Mouse (Mus musculus) kidney, adult 18-20 months (tissue): ENCODE measurements around the gene Rnaset2a.
"Not testable (repeated sequence)": the region's sequence is repeated elsewhere in the genome, so short reads cannot be mapped to it uniquely, and the experiment has no call there.

Experiments used
- DNase-seq: peaks from one replicate; pipeline ENCODE4 v3.0.0; 2021

Rnaset2a gene

GRCm38 (mm10) chr17:8147439-8148316 lies at the start of gene Rnaset2a, which contains the start of gene Gm49673:
TSS of gene Rnaset2a (minus strand) at chr17:8148097.
TSS of gene Gm49673 (minus strand) at chr17:8147788.
- peak; percentile 61 for DNase-seq

- DNase-seq: no peak
These were observed 49.8 kb upstream of the Rnaset2a start for GRCm38 (mm10) chr17:8197652-8198051.

GRCm38 (mm10) chr17:8195685-8196376 lies 47.9 kb upstream of the Rnaset2a start:
- no peak for DNase-seq

GRCm38 (mm10) chr17:8193678-8194077 lies 45.8 kb upstream of the Rnaset2a start:
- DNase-seq: no peak

- no peak for DNase-seq
These were observed 36.3 kb upstream of the Rnaset2a start for GRCm38 (mm10) chr17:8184217-8184616.

- DNase-seq: no peak
These were observed 35.9 kb upstream of the Rnaset2a start for GRCm38 (mm10) chr17:8183815-8184214.

GRCm38 (mm10) chr17:8177090-8177489 lies 29.2 kb upstream of the Rnaset2a start:
- no peak for DNase-seq

- no peak for DNase-seq
These were observed 23.2 kb upstream of the Rnaset2a start for GRCm38 (mm10) chr17:8171081-8171480.

- DNase-seq: no peak
These were observed 22.4 kb upstream of the Rnaset2a start for GRCm38 (mm10) chr17:8170331-8170730.

- DNase-seq: peak; percentile 47
These were observed 19.5 kb upstream of the Rnaset2a start for GRCm38 (mm10) chr17:8167436-8167835.

GRCm38 (mm10) chr17:8166454-8166853 lies 18.6 kb upstream of the Rnaset2a start:
- peak; percentile 25 for DNase-seq

- DNase-seq: peak; percentile 12
These were observed 18.1 kb upstream of the Rnaset2a start for GRCm38 (mm10) chr17:8165977-8166376.

- peak; percentile 72 for DNase-seq
These were observed 17.7 kb upstream of the Rnaset2a start for GRCm38 (mm10) chr17:8165608-8165945.

- DNase-seq: peak; percentile 91
These were observed 17.1 kb upstream of the Rnaset2a start, which contains the start of gene Fgfr1op for GRCm38 (mm10) chr17:8164701-8165607. TSS of gene Fgfr1op (plus strand) at chr17:8165501.

GRCm38 (mm10) chr17:8160969-8161368 lies 13.1 kb upstream of the Rnaset2a start:
- DNase-seq: peak; percentile 57

GRCm38 (mm10) chr17:8158627-8159026 lies 10.7 kb upstream of the Rnaset2a start:
- DNase-seq: not testable (repeated sequence)

GRCm38 (mm10) chr17:8155982-8156381 lies 8.1 kb upstream of the Rnaset2a start:
- DNase-seq: not testable (repeated sequence)

GRCm38 (mm10) chr17:8155010-8155409 lies 7.1 kb upstream of the Rnaset2a start:
- peak; percentile 48 for DNase-seq

- DNase-seq: peak; percentile 33
These were observed 966 bp downstream of the Rnaset2a start for GRCm38 (mm10) chr17:8146931-8147330.

GRCm38 (mm10) chr17:8143802-8144673 lies 3.9 kb downstream of the Rnaset2a start:
- peak; percentile 56 for DNase-seq

GRCm38 (mm10) chr17:8140210-8140609 lies 7.7 kb downstream of the Rnaset2a start:
- not testable (repeated sequence) for DNase-seq

- DNase-seq: not testable (repeated sequence)
These were observed 9.8 kb downstream of the Rnaset2a start for GRCm38 (mm10) chr17:8138116-8138515.
